Comparison of ENCODE assay signal across 29 mouse cellular contexts in genomic region chr19:40996722-40997121, GRCm38 (mm10). TPM values are rescaled to one million over a fixed set of nuclear protein-coding genes. Genes with fewer than 3 reads are reported as not detected.
DNase-seq lines count a peak whose midpoint lies in the region; ATAC-seq and TF ChIP-seq lines count a peak whose summit lies in the region.
"Had no signal": no experiment of that assay in that cellular context is flagged by ENCODE, and none has a peak within 500 bp of the region (broad histone marks: within the 10 kb centered on the region; RNA-seq: fewer than 3 reads in every experiment).

No protein-coding gene starts in this region.

- no peaks in the 10 kb centered on the region for H3K9me3 ChIP-seq in heart, embryonic 10.5 days
- H3K9me3 ChIP-seq in kidney, postnatal 0 days (replicated peaks; ENCODE audit: low read length), result no peaks in the 10 kb centered on the region
- H3K9me3 ChIP-seq in CH12.LX (replicated peaks; ENCODE audit: low read length), result no peaks in the 10 kb centered on the region
- H3K9me3 ChIP-seq: embryonic facial prominence, embryonic 10.5 days; embryonic facial prominence, embryonic 13.5 days; forebrain, embryonic 12.5 days; forebrain, embryonic 15.5 days; heart, embryonic 12.5 days; heart, embryonic 15.5 days had no signal

- no peak for TF ChIP-seq RAD21 in CH12.LX (IDR thresholded peaks at IDR 0.05; ENCODE audit: low read depth, low read length)

- intact Hi-C loops in heart, adult 2 months (cut with DNase I), result no loop called here

- dilution Hi-C loops in CH12.LX (cut with MboI; ENCODE audit: extremely low pct_ligation_motif_present, extremely low pct_unique_long_range_greater_than_20kb, low sequenced_read_pairs), result no loop called here

- H3K27ac ChIP-seq in heart, embryonic 10.5 days, result no peak overlapping the region
- no peak overlapping the region for H3K27ac ChIP-seq in heart, adult 2 months
- H3K27ac ChIP-seq in kidney, postnatal 0 days, result peak overlapping the region; percentile 73
- peak overlapping the region; percentile 99 for H3K27ac ChIP-seq in CH12.LX (ENCODE audit: insufficient read depth, low read depth)
- H3K27ac ChIP-seq: embryonic facial prominence, embryonic 10.5 days; embryonic facial prominence, embryonic 13.5 days; forebrain, embryonic 12.5 days; forebrain, embryonic 15.5 days; heart, embryonic 15.5 days; hindbrain, embryonic 14.5 days; hindbrain, postnatal 0 days had no signal

- peak; percentile 36 for DNase-seq in heart, embryonic 10.5 days (ENCODE audit: low spot score)
- DNase-seq in heart, adult 2 months, result no peak
- DNase-seq in kidney, postnatal 0 days (ENCODE audit: low spot score), result no peak
- DNase-seq in kidney, adult 18-20 months, result no peak
- no peak for DNase-seq in CH12.LX (ENCODE audit: extremely low read depth)
- no peak for DNase-seq in adrenal gland, adult 18-20 months (ENCODE audit: low spot score in 2 of 2)
- DNase-seq: adrenal gland, adult 8-10 months; adrenal gland, postnatal 25 days; cerebellum, adult 11-12 months; cerebellum, adult 8-10 months; cerebellum, postnatal 10 days; embryo, embryonic 11 days; gastrocnemius, postnatal 25 days; heart, postnatal 10 days; heart, postnatal 4 days had no signal

- no peak for TF ChIP-seq CTCF in heart, adult 2 months (IDR thresholded peaks at IDR 0.05)
- TF ChIP-seq CTCF in kidney, postnatal 0 days (IDR thresholded peaks at IDR 0.05; ENCODE audit: low read depth), result no peak
- TF ChIP-seq CTCF in CH12.LX (conservative IDR thresholded peaks at IDR 0.05 in 1 of 2, IDR thresholded peaks at IDR 0.05 in 1 of 2; ENCODE audit: low read depth in 2 of 2, low read length in 2 of 2), result no peak

- H3K4me3 ChIP-seq in heart, embryonic 10.5 days, result no peak overlapping the region
- no peak overlapping the region for H3K4me3 ChIP-seq in heart, adult 2 months
- H3K4me3 ChIP-seq in kidney, postnatal 0 days (replicated peaks; ENCODE audit: low read depth, low read length), result no peak overlapping the region
- H3K4me3 ChIP-seq in CH12.LX (replicated peaks in 1 of 3; ENCODE audit: low read depth in 2 of 3, low read length in 2 of 3, poor library complexity in 1 of 3), result no peak overlapping the region
- H3K4me3 ChIP-seq: embryonic facial prominence, embryonic 10.5 days; embryonic facial prominence, embryonic 13.5 days; erythroblast, embryonic 14.5 days; forebrain, embryonic 12.5 days; forebrain, embryonic 15.5 days; heart, embryonic 12.5 days; heart, embryonic 15.5 days had no signal

- H3K4me2 ChIP-seq in kidney, postnatal 0 days (ENCODE audit: low read length), result no peak overlapping the region
- H3K4me2 ChIP-seq in CH12.LX (ENCODE audit: insufficient read depth, low read depth, poor library complexity, severe bottlenecking), result peak overlapping the region; percentile 98
- H3K4me2 ChIP-seq: embryonic facial prominence, embryonic 13.5 days; forebrain, embryonic 12.5 days; forebrain, embryonic 15.5 days; heart, embryonic 12.5 days; heart, embryonic 15.5 days; hindbrain, embryonic 14.5 days had no signal

- H3K9ac ChIP-seq in heart, adult 2 months (ENCODE audit: low read depth, low read length), result no peak overlapping the region
- H3K9ac ChIP-seq in kidney, postnatal 0 days (ENCODE audit: low read depth, low read length), result no peak overlapping the region
- no peak overlapping the region for H3K9ac ChIP-seq in CH12.LX (ENCODE audit: insufficient read depth, low read depth)
- H3K9ac ChIP-seq: embryonic facial prominence, embryonic 13.5 days; forebrain, embryonic 12.5 days; forebrain, embryonic 15.5 days; heart, embryonic 12.5 days; heart, embryonic 15.5 days; hindbrain, embryonic 14.5 days had no signal

- in situ Hi-C loops in CH12.LX (cut with MboI; ENCODE audit: low pct_ligation_motif_present, low pct_unique_long_range_greater_than_20kb, low sequenced_read_pairs), result no loop called here

- ATAC-seq in kidney, postnatal 0 days (replicated peaks; ENCODE audit: low FRiP score, low read depth), result no peak
- ATAC-seq: inflammation-experienced regulatory T-cells, adult 6 months had no signal

- H3K27me3 ChIP-seq in heart, embryonic 10.5 days (ENCODE audit: insufficient read depth, poor library complexity, severe bottlenecking), result no peaks in the 10 kb centered on the region
- no peaks in the 10 kb centered on the region for H3K27me3 ChIP-seq in heart, adult 2 months (ENCODE audit: control insufficient read depth, insufficient read depth, low read length)
- H3K27me3 ChIP-seq in kidney, postnatal 0 days (ENCODE audit: insufficient read depth, low read length), result no peaks in the 10 kb centered on the region
- no peaks in the 10 kb centered on the region for H3K27me3 ChIP-seq in CH12.LX (replicated peaks)
- H3K27me3 ChIP-seq: embryonic facial prominence, embryonic 13.5 days; forebrain, embryonic 15.5 days; heart, embryonic 12.5 days had no signal

- 84% methylated on average over 6 of the region's 6 CpGs for WGBS in heart, embryonic 10.5 days
- 88% methylated on average over 6 of the region's 6 CpGs for WGBS in heart, adult 2 months
- WGBS in kidney, postnatal 0 days, result 87% methylated on average over 6 of the region's 6 CpGs

- 0 out of 2 replicates have a peak, but pooled peaks cover 3% of the 10 kb centered on the region for H3K4me1 ChIP-seq in heart, embryonic 10.5 days
- H3K4me1 ChIP-seq in heart, adult 2 months (ENCODE audit: control insufficient read depth, insufficient read depth, low read length), result no peaks in the 10 kb centered on the region; the same call in 1 of the 2 replicates
- peaks cover 4% of the 10 kb centered on the region; the same call in 1 of the 2 replicates for H3K4me1 ChIP-seq in kidney, postnatal 0 days (replicated peaks; ENCODE audit: insufficient read depth, low read length)
- H3K4me1 ChIP-seq in CH12.LX (ENCODE audit: control insufficient read depth in 1 of 2, insufficient read depth in 2 of 2), result peaks cover 26 to 61% of the 10 kb centered on the region in 2 experiments
- H3K4me1 ChIP-seq: forebrain, embryonic 15.5 days; heart, embryonic 12.5 days; heart, embryonic 15.5 days had no signal

- H3K36me3 ChIP-seq in heart, embryonic 10.5 days, result no peaks in the 10 kb centered on the region
- H3K36me3 ChIP-seq in heart, adult 2 months (ENCODE audit: control insufficient read depth, insufficient read depth, low read length), result no peaks in the 10 kb centered on the region
- no peaks in the 10 kb centered on the region for H3K36me3 ChIP-seq in kidney, postnatal 0 days (ENCODE audit: insufficient read depth, low read length)
- H3K36me3 ChIP-seq in CH12.LX (replicated peaks in 1 of 2; ENCODE audit: control insufficient read depth in 1 of 2, insufficient read depth in 1 of 2, low read length in 1 of 2), result no peaks in the 10 kb centered on the region
- H3K36me3 ChIP-seq: embryonic facial prominence, embryonic 10.5 days; embryonic facial prominence, embryonic 13.5 days; forebrain, embryonic 12.5 days; forebrain, embryonic 15.5 days; heart, embryonic 12.5 days; heart, embryonic 15.5 days had no signal

- no peaks in the 10 kb centered on the region for H3K79me2 ChIP-seq in heart, adult 2 months (replicated peaks; ENCODE audit: control insufficient read depth, insufficient read depth, low read length)
- peaks cover 22% of the 10 kb centered on the region for H3K79me2 ChIP-seq in CH12.LX (replicated peaks; ENCODE audit: control insufficient read depth, extremely low read depth, insufficient read depth, poor library complexity, severe bottlenecking)

- no peak for TF ChIP-seq POLR2A in heart, adult 2 months (IDR thresholded peaks at IDR 0.05; ENCODE audit: insufficient read depth, low read depth, low read length)
- TF ChIP-seq POLR2A in CH12.LX (IDR thresholded peaks at IDR 0.05; ENCODE audit: low read depth, low read length), result no peak

- TF ChIP-seq EP300 in heart, adult 2 months (IDR thresholded peaks at IDR 0.05; ENCODE audit: insufficient read depth, low read depth, low read length), result no peak
- no peak for TF ChIP-seq EP300 in CH12.LX (IDR thresholded peaks at IDR 0.05; ENCODE audit: low read length)

TF ChIP-seq in CH12.LX, 34 proteins besides CTCF, POLR2A, EP300 and RAD21:
- TF ChIP-seq MAZ (IDR thresholded peaks at IDR 0.05; ENCODE audit: low read depth, low read length), result no peak
- TF ChIP-seq JUN (IDR thresholded peaks at IDR 0.05; ENCODE audit: insufficient read depth, low read depth, low read length), result no peak
- TF ChIP-seq MXI1 (IDR thresholded peaks at IDR 0.05; ENCODE audit: low read depth, low read length), result no peak
- no peak for TF ChIP-seq CHD2 (IDR thresholded peaks at IDR 0.05; ENCODE audit: low read length)
- TF ChIP-seq BHLHE40 (IDR thresholded peaks at IDR 0.05; ENCODE audit: low read depth, low read length), result peak; percentile 67; the same call in 1 of the 2 replicates
- no peak for TF ChIP-seq CHD1 (IDR thresholded peaks at IDR 0.05; ENCODE audit: low read depth, low read length)
- TF ChIP-seq USF1 (IDR thresholded peaks at IDR 0.05; ENCODE audit: low read depth, low read length), result no peak

RNA-seq across cellular contexts. Expression of gene Blnk, which starts 2.4 kb away (rescaled TPM):
- 0.09 and 0.38 TPM in 2 replicates for polyA plus RNA-seq in heart, embryonic 10.5 days (2016; fragmentation: Nextera tagmentation; extraction: Ambion mirVana)
- 1 to 10 TPM; 1.2 to 1.7 TPM for total RNA-seq in heart, adult 2 months (2021)
- polyA plus RNA-seq in heart, adult 2 months (2012; rRNA removed), result 1.9 and 3.6 TPM in 2 replicates
- polyA plus RNA-seq in kidney, postnatal 0 days (2015; fragmentation: Nextera tagmentation; extraction: Ambion mirVana), result 29.7 and 29.9 TPM in 2 replicates
- total RNA-seq in CH12.LX (2012; rRNA removed) (86.8 and 142 TPM in 2 replicates), CH12.LX (2014; rRNA removed) (101 and 108 TPM in 2 replicates)
- 259 and 284 TPM in 2 replicates for polyA plus RNA-seq in CH12.LX (2012; ENCODE audit: insufficient read length, low read depth)
- total RNA-seq in adrenal gland, adult 18-20 months (2021), result 1 to 10 TPM; 1.1 to 3.2 TPM
- total RNA-seq: MEL had no signal
- polyA plus RNA-seq: erythroblast, embryonic 14.5 days had no signal

RNA-seq across cellular contexts. Expression of gene Dntt, which starts 32.4 kb away (rescaled TPM):
- 0.06 TPM in 1 of 2 replicates, not detected in the other for polyA plus RNA-seq in heart, embryonic 10.5 days (2016; fragmentation: Nextera tagmentation; extraction: Ambion mirVana)
- not detected for total RNA-seq in heart, adult 2 months (2021)
- 0.12 TPM in 1 of 2 replicates, not detected in the other for polyA plus RNA-seq in heart, adult 2 months (2012; rRNA removed)
- 0.09 and 0.17 TPM in 2 replicates for polyA plus RNA-seq in kidney, postnatal 0 days (2015; fragmentation: Nextera tagmentation; extraction: Ambion mirVana)
- total RNA-seq in CH12.LX (2012; rRNA removed) (0.13 TPM in 1 of 2 replicates, not detected in the other), CH12.LX (2014; rRNA removed) (not detected in 2 replicates)
- polyA plus RNA-seq in CH12.LX (2012; ENCODE audit: insufficient read length, low read depth), result not detected in 2 replicates
- not detected for total RNA-seq in adrenal gland, adult 18-20 months (2021)
- total RNA-seq: adrenal gland, adult 8-10 months; adrenal gland, postnatal 25 days; heart, adult 8-10 months; heart, postnatal 4 days; hindbrain, postnatal 0 days; MEL had no signal
- polyA plus RNA-seq: cortical plate, adult 2 months; embryonic facial prominence, embryonic 10.5 days; embryonic facial prominence, embryonic 13.5 days; erythroblast, embryonic 14.5 days; forebrain, embryonic 12.5 days; forebrain, embryonic 15.5 days; heart, embryonic 12.5 days; hindbrain, embryonic 11.5 days had no signal

Comparison
In these comparisons a context has a peak if more than half of its experiments do, and no peak if none do; other contexts are left out.
1. H3K27ac ChIP-seq: peak in kidney, postnatal 0 days (single experiment) and CH12.LX (single experiment); none in heart, embryonic 10.5 days (single experiment) and heart, adult 2 months (single experiment).